Mouse (Mus musculus) hindbrain, embryonic 12.5 days (tissue): ENCODE measurements around the gene Ret. TPM values are rescaled to one million over a fixed set of nuclear protein-coding genes. Genes with fewer than 3 reads are reported as not detected.

ENCODE experiments used
- ATAC-seq: fragments of 200-750 bp; cut with Nextera tagmentation; 2 replicates; pipeline ENCODE4 v1.8.0; 2017; ENCODE audit warnings: moderate TSS enrichment; ENCODE audit not compliant: low FRiP score
- H3K27ac ChIP-seq: fragments of 300-500 bp; sonication (generic); 2 replicates; pipeline ENCODE4 v1.5.1; 2016; ENCODE audit warnings: mild to moderate bottlenecking
- H3K27me3 ChIP-seq: fragments of 300-500 bp; sonication (generic); 2 replicates; pipeline ENCODE4 v1.6.1; 2016; ENCODE audit warnings: mild to moderate bottlenecking
- H3K36me3 ChIP-seq: fragments of 300-500 bp; sonication (generic); 2 replicates; pipeline ENCODE4 v1.6.1; 2016; ENCODE audit warnings: mild to moderate bottlenecking
- H3K4me1 ChIP-seq: fragments of 300-500 bp; sonication (generic); 2 replicates; pipeline ENCODE4 v1.6.1; 2016
- H3K4me2 ChIP-seq: fragments of 300-500 bp; sonication (generic); replicated peaks from 2 replicates; pipeline ENCODE4 v1.6.1; 2016; ENCODE audit warnings: mild to moderate bottlenecking
- H3K4me3 ChIP-seq: fragments of 300-500 bp; sonication (generic); 2 replicates; pipeline ENCODE4 v1.5.1; 2016; ENCODE audit warnings: mild to moderate bottlenecking
- H3K9ac ChIP-seq: fragments of 300-500 bp; sonication (generic); 2 replicates; pipeline ENCODE4 v1.6.1; 2016; ENCODE audit warnings: mild to moderate bottlenecking, moderate library complexity
- H3K9me3 ChIP-seq: fragments of 300-500 bp; sonication (generic); replicated peaks from 2 replicates; pipeline ENCODE4 v1.6.1; 2016; ENCODE audit warnings: mild to moderate bottlenecking
- WGBS: fragments of 180-500 bp; shearing (Covaris S2); methylation state at CpG from one replicate; pipeline ENCODE4 v1.1.7; 2016; 5-methylcytosine and 5-hydroxymethylcytosine counted together
- polyA plus RNA-seq: library from polyadenylated mRNA; unstranded; fragments of >200 nt; fragmentation: Nextera tagmentation; extraction: Ambion mirVana; gene quantifications from 2 replicates; pipeline ENCODE4 v1.2.1, GENCODE M21; 2016

Gene Ret
- polyA plus RNA-seq, 1 experiment from 2014 or later: 6.6 TPM

GRCm38 (mm10) chr6:118171386-118171785, 26.1 kb downstream of the Ret start:
- Histone ChIP-seq H3K27ac (no peak overlapping the region), H3K9me3 (no peaks in the 10 kb centered on the region), H3K4me3 (no peak overlapping the region), H3K4me2 (no peak overlapping the region), H3K36me3 (no peaks in the 10 kb centered on the region), H3K27me3 (no peaks in the 10 kb centered on the region), H3K4me1 (no peaks in the 10 kb centered on the region), H3K9ac (no peak overlapping the region)
- ATAC-seq: no peak
- WGBS: 92% methylated on average over 7 of the region's 7 CpGs

- WGBS: 82% methylated on average over 14 of the region's 14 CpGs
- no peaks in the 10 kb centered on the region for H3K9me3 ChIP-seq
Measured at GRCm38 (mm10) chr6:118168106-118168505, 29.4 kb downstream of the Ret start.

GRCm38 (mm10) chr6:118167013-118167412, 30.5 kb downstream of the Ret start:
- no peak for ATAC-seq
- H3K4me2 ChIP-seq: no peak overlapping the region
- WGBS: 91% methylated on average over 9 of the region's 9 CpGs
- no peaks in the 10 kb centered on the region for H3K9me3 ChIP-seq
- no peak overlapping the region for H3K9ac ChIP-seq
- no peak overlapping the region for H3K27ac ChIP-seq
- H3K4me1 ChIP-seq: no peaks in the 10 kb centered on the region
- no peak overlapping the region for H3K4me3 ChIP-seq
- H3K27me3 ChIP-seq: no peaks in the 10 kb centered on the region
- no peaks in the 10 kb centered on the region for H3K36me3 ChIP-seq

More at GRCm38 (mm10) chr6:118168106-118168505, 29.4 kb downstream of the Ret start:
- no peak overlapping the region for H3K27ac ChIP-seq
- no peak overlapping the region for H3K9ac ChIP-seq
- no peak for ATAC-seq
- H3K27me3 ChIP-seq: no peaks in the 10 kb centered on the region
- H3K4me3 ChIP-seq: no peak overlapping the region
- H3K4me1 ChIP-seq: no peaks in the 10 kb centered on the region
- H3K4me2 ChIP-seq: no peak overlapping the region
- H3K36me3 ChIP-seq: no peaks in the 10 kb centered on the region

GRCm38 (mm10) chr6:118165516-118165915, 32.0 kb downstream of the Ret start:
- H3K27me3 ChIP-seq: no peaks in the 10 kb centered on the region
- H3K9ac ChIP-seq: no peak overlapping the region
- 88% methylated on average over 1 of the region's 1 CpGs for WGBS
- ATAC-seq: no peak
- H3K9me3 ChIP-seq: no peaks in the 10 kb centered on the region
- H3K4me2 ChIP-seq: no peak overlapping the region
- no peaks in the 10 kb centered on the region for H3K4me1 ChIP-seq
- H3K27ac ChIP-seq: no peak overlapping the region
- H3K4me3 ChIP-seq: no peak overlapping the region
- H3K36me3 ChIP-seq: no peaks in the 10 kb centered on the region

- Histone ChIP-seq H3K4me1 (no peaks in the 10 kb centered on the region), H3K36me3 (no peaks in the 10 kb centered on the region), H3K4me2 (no peak overlapping the region), H3K27ac (no peak overlapping the region), H3K4me3 (no peak overlapping the region), H3K9me3 (no peaks in the 10 kb centered on the region), H3K27me3 (no peaks in the 10 kb centered on the region), H3K9ac (no peak overlapping the region)
- no peak for ATAC-seq
- WGBS: 72% methylated on average over 8 of the region's 8 CpGs
Measured at GRCm38 (mm10) chr6:118164691-118165090, 32.8 kb downstream of the Ret start.

- Histone ChIP-seq H3K4me3 (no peak overlapping the region), H3K27me3 (no peaks in the 10 kb centered on the region), H3K27ac (no peak overlapping the region), H3K4me1 (no peaks in the 10 kb centered on the region), H3K36me3 (no peaks in the 10 kb centered on the region), H3K9me3 (no peaks in the 10 kb centered on the region), H3K4me2 (no peak overlapping the region), H3K9ac (no peak overlapping the region)
- ATAC-seq: no peak
- 94% methylated on average over 2 of the region's 2 CpGs for WGBS
Measured at GRCm38 (mm10) chr6:118163086-118163485, 34.4 kb downstream of the Ret start.

GRCm38 (mm10) chr6:118162457-118163082, 34.9 kb downstream of the Ret start:
- no peak overlapping the region for H3K9ac ChIP-seq
- no peak for ATAC-seq
- no peak overlapping the region for H3K4me3 ChIP-seq
- H3K27ac ChIP-seq: no peak overlapping the region
- no peaks in the 10 kb centered on the region for H3K36me3 ChIP-seq
- H3K27me3 ChIP-seq: no peaks in the 10 kb centered on the region
- H3K4me1 ChIP-seq: no peaks in the 10 kb centered on the region
- 90% methylated on average over 12 of the region's 12 CpGs for WGBS
- no peak overlapping the region for H3K4me2 ChIP-seq
- H3K9me3 ChIP-seq: no peaks in the 10 kb centered on the region

GRCm38 (mm10) chr6:118153091-118153490, 44.4 kb downstream of the Ret start:
- Histone ChIP-seq H3K4me1 (no peaks in the 10 kb centered on the region), H3K4me2 (no peak overlapping the region), H3K9ac (no peak overlapping the region), H3K27ac (no peak overlapping the region), H3K9me3 (no peaks in the 10 kb centered on the region), H3K27me3 (no peaks in the 10 kb centered on the region), H3K4me3 (no peak overlapping the region), H3K36me3 (no peaks in the 10 kb centered on the region)
- no peak for ATAC-seq
- 74% methylated on average over 5 of the region's 5 CpGs for WGBS

GRCm38 (mm10) chr6:118150988-118151387, 46.5 kb downstream of the Ret start:
- Histone ChIP-seq H3K9me3 (no peaks in the 10 kb centered on the region), H3K27ac (no peak overlapping the region), H3K4me2 (no peak overlapping the region), H3K36me3 (no peaks in the 10 kb centered on the region), H3K9ac (no peak overlapping the region), H3K4me3 (no peak overlapping the region), H3K4me1 (no peaks in the 10 kb centered on the region), H3K27me3 (no peaks in the 10 kb centered on the region)
- 85% methylated on average over 8 of the region's 8 CpGs for WGBS
- ATAC-seq: no peak

GRCm38 (mm10) chr6:118150538-118150937, 47.0 kb downstream of the Ret start:
- H3K36me3 ChIP-seq: no peaks in the 10 kb centered on the region
- no peaks in the 10 kb centered on the region for H3K4me1 ChIP-seq
- WGBS: 81% methylated on average over 2 of the region's 2 CpGs
- no peak overlapping the region for H3K4me2 ChIP-seq
- no peaks in the 10 kb centered on the region for H3K9me3 ChIP-seq
- no peak overlapping the region for H3K9ac ChIP-seq
- no peak for ATAC-seq
- H3K4me3 ChIP-seq: no peak overlapping the region
- H3K27me3 ChIP-seq: no peaks in the 10 kb centered on the region
- no peak overlapping the region for H3K27ac ChIP-seq

- no peak overlapping the region for H3K9ac ChIP-seq
- no peak for ATAC-seq
- H3K9me3 ChIP-seq: no peaks in the 10 kb centered on the region
- no peaks in the 10 kb centered on the region for H3K4me1 ChIP-seq
- H3K4me2 ChIP-seq: no peak overlapping the region
- H3K36me3 ChIP-seq: no peaks in the 10 kb centered on the region
- H3K4me3 ChIP-seq: no peak overlapping the region
- WGBS: 70% methylated on average over 4 of the region's 4 CpGs
- H3K27ac ChIP-seq: no peak overlapping the region
- H3K27me3 ChIP-seq: no peaks in the 10 kb centered on the region
Measured at GRCm38 (mm10) chr6:118150128-118150527, 47.4 kb downstream of the Ret start.

- no peak for ATAC-seq
- WGBS: 89% methylated on average over 6 of the region's 6 CpGs
Measured at GRCm38 (mm10) chr6:118140961-118141360, 56.6 kb downstream of the Ret start.

More at GRCm38 (mm10) chr6:118140961-118141360, 56.6 kb downstream of the Ret start:
- H3K4me3 ChIP-seq: no peak overlapping the region
- H3K9me3 ChIP-seq: no peaks in the 10 kb centered on the region
- 0 out of 2 replicates have a peak, but pooled peaks cover 2% of the 10 kb centered on the region for H3K4me1 ChIP-seq
- H3K36me3 ChIP-seq: no peaks in the 10 kb centered on the region
- no peak overlapping the region for H3K4me2 ChIP-seq
- no peak overlapping the region for H3K27ac ChIP-seq
- no peak overlapping the region for H3K9ac ChIP-seq
- no peaks in the 10 kb centered on the region for H3K27me3 ChIP-seq
